Mouse (Mus musculus): ENCODE measurements around the gene Lrrn1. TPM values are rescaled to one million over a fixed set of nuclear protein-coding genes. Genes with fewer than 3 reads are reported as not detected.

The Lrrn1 gene
- 0.08 and 0.46 TPM in 2 replicates for polyA plus RNA-seq (2012; rRNA removed)

DNA sequence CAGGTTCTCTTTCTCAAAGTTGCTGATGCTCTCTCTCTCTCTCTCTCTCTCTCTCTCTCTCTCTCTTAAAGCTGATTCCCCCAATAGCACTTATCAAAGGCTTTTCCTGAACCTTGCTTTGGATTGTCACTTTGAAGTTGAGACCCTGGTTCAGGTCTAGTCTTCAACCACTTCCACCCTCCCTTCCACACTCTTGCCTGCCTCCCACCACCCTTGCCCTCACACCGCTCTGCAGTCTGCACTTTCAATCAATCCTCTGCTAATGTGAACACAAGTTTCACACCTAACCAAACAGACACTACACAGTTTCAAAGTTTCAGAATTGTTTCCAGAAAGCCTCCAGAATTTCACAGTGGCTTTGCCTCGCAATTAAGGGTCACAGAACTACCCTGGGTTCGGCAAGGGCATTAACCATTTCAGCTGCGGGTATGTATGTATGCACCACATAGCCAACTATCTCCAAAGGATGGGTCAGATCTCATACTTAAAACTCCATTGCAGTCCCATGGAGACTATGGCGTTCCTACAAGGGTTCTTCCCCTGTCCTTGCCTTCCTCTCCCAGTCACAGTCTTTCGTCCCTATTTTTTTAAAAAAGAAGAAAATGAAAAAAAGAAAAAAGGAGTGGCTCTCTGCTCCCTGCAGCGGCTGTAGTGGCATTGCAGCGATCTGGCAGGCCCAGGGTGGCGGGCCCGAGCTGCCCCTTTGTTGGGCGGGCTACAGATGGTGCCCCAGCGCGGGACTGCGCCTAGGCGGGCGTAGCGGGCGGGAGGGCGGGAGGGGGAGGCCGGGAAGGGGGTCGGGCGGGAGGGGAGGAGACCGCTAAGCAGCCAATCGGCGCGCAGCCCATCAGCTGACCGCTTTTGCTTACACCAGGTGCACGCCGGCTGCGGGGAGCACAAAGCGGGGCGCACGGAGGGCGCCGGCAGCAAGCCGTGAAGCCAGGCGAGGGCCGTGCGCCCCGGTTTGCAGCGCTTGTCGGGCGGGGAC lies at the start of gene Lrrn1:
TSS of gene Lrrn1 (plus strand) at position 892 of the 988 bp plus-strand sequence.

